Mouse (Mus musculus) midbrain, embryonic 14.5 days (tissue): Measurements from ENCODE around the gene Gm4884. TPM values are rescaled to one million over a fixed set of nuclear protein-coding genes. Genes with fewer than 3 reads are reported as not detected.
"Not testable (repeated sequence)": the region's sequence is repeated elsewhere in the genome, so short reads cannot be mapped to it uniquely, and the experiment has no call there.

Source experiments
- ATAC-seq: fragments of 200-750 bp; cut with Nextera tagmentation; 2 replicates; pipeline ENCODE4 v1.8.0; 2017; ENCODE audit warnings: moderate number of reproducible peaks, moderate library complexity; ENCODE audit not compliant: low FRiP score, low TSS enrichment
- DNase-seq: peaks from one replicate; pipeline ENCODE4 v3.0.0-alpha.2; 2015
- H3K27ac ChIP-seq: fragments of 300-500 bp; sonication (generic); replicated peaks from 2 replicates; pipeline ENCODE4 v1.5.1; 2014; ENCODE audit warnings: mild to moderate bottlenecking, low read depth, low read length, moderate library complexity
- H3K27me3 ChIP-seq: fragments of 300-500 bp; sonication (generic); 2 replicates; pipeline ENCODE4 v1.6.1; 2014; ENCODE audit warnings: low read length, control low read depth, mixed read lengths; ENCODE audit not compliant: control insufficient read depth, insufficient read depth
- H3K36me3 ChIP-seq: fragments of 300-500 bp; sonication (generic); 2 replicates; pipeline ENCODE4 v1.6.1; 2014; ENCODE audit warnings: low read length, control low read depth; ENCODE audit not compliant: control insufficient read depth, insufficient read depth
- H3K4me1 ChIP-seq: fragments of 300-500 bp; sonication (generic); 2 replicates; pipeline ENCODE4 v1.6.1; 2014; ENCODE audit warnings: mild to moderate bottlenecking, antibody characterized with exemption, low read length, control low read depth; ENCODE audit not compliant: control insufficient read depth, insufficient read depth
- H3K4me2 ChIP-seq: fragments of 300-500 bp; sonication (generic); 2 replicates; pipeline ENCODE4 v1.6.1; 2014; ENCODE audit warnings: mild to moderate bottlenecking, low read length, moderate library complexity
- H3K4me3 ChIP-seq: fragments of 300-500 bp; sonication (generic); replicated peaks from 2 replicates; pipeline ENCODE4 v1.5.1; 2014; ENCODE audit warnings: low read depth, low read length
- H3K9ac ChIP-seq: fragments of 300-500 bp; sonication (generic); replicated peaks from 2 replicates; pipeline ENCODE4 v1.6.1; 2014; ENCODE audit warnings: mild to moderate bottlenecking, low read length, moderate library complexity
- H3K9me3 ChIP-seq: fragments of 300-500 bp; sonication (generic); 2 replicates; pipeline ENCODE4 v1.6.1; 2016; ENCODE audit warnings: low read length, control low read depth, mixed read lengths; ENCODE audit not compliant: control insufficient read depth
- WGBS: fragments of 180-500 bp; shearing (Covaris S2); extraction: QIAGEN DNeasy Blood & Tissue Kit; methylation state at CpG from one replicate; pipeline ENCODE4 v1.1.7; 2014; 5-methylcytosine and 5-hydroxymethylcytosine counted together
- polyA plus RNA-seq: library from polyadenylated mRNA; unstranded; fragments of >200 nt; fragmentation: Nextera tagmentation; extraction: Ambion mirVana; gene quantifications from 2 replicates; pipeline ENCODE4 v1.2.1, GENCODE M21; 2014

Gene Gm4884
- not detected in 2 replicates for polyA plus RNA-seq

DNA sequence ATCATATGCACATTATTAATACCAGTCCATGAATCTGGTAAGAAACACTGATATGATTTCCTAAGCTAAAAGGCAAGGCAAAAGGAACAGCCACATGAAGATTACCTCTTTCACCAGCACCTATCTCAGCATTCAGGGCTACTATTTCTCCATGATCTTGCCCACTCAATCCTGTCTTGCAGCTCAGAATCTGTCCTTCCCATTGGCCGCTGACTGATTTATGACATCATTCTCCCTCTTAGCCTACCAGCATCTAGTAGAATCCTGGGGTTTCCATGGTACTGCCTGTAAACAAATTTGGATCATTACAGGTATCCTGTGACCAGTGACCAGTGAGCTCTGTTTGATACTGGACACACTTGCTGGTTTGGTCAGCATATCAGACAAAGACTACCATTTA, at the start of gene Gm4884:
TSS of gene Gm4884 (plus strand) at position 301 of the 400 bp plus-strand sequence.
- not testable (repeated sequence) for H3K27ac ChIP-seq, H3K9me3 ChIP-seq, H3K36me3 ChIP-seq, H3K4me2 ChIP-seq, H3K27me3 ChIP-seq, H3K4me3 ChIP-seq, ATAC-seq, H3K9ac ChIP-seq, H3K4me1 ChIP-seq, DNase-seq
- 82% methylated on average over 1 of the region's 1 CpGs for WGBS

DNA sequence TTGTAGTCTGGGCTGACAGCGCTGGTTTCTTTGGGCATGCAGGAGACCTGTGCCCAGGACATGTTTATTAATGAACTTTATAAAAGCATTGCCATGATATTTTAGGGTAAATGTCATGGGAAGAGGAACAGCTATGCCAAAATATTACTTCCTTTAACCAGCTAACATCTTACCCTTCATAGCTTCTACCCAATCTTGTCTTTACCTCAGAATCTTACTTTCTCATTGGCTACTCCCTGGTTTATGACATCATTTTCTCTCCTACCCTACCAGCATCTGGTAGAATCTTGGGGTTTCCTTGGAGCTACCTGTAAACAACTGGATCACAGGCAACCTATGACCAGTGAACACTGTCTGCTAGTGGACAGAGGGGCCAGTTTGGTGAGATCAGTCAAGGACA, 45.3 kb upstream of the Gm4884 start, which contains the start of gene 4930433I11Rik:
TSS of gene 4930433I11Rik (plus strand) at position 301 of the 400 bp plus-strand sequence.
- DNase-seq: no peak
- 83% methylated on average over 1 of the region's 1 CpGs for whole genome bisulfite sequencing

DNA sequence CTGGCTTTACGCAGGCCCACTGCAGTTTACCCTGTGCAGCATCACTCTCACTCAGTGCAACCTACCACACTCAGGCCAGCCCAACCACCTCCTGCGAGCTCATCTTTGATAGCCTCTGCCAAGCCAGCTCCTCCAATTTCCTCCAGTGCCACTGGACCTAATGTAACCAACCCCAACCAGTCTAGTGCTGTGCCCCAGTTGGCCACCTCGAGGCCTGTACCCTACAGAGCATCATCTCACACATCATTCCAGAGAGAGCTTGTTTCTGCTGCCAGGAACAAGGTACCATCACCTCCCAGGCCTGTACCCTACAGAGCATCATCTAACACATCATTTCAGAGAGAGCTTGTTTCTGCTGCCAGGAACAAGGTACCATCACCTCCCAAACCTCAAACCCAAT, 11.5 kb downstream of the Gm4884 start:
- H3K9me3 ChIP-seq, H3K4me3 ChIP-seq, ATAC-seq, H3K36me3 ChIP-seq, H3K4me2 ChIP-seq, DNase-seq, H3K4me1 ChIP-seq, H3K27ac ChIP-seq, H3K27me3 ChIP-seq, H3K9ac ChIP-seq: not testable (repeated sequence)
- WGBS: 65% methylated on average over 3 of the region's 3 CpGs

More for the DNA sequence above, 45.3 kb upstream of the Gm4884 start, which contains the start of gene 4930433I11Rik:
- Histone ChIP-seq H3K36me3 (no peaks in the 10 kb centered on the region), H3K27ac (no peak within 1 kb of the TSS), H3K4me2 (no peak within 1 kb of the TSS), H3K9me3 (no peaks in the 10 kb centered on the region), H3K4me3 (no peak within 1 kb of the TSS), H3K27me3 (no peaks in the 10 kb centered on the region), H3K9ac (no peak within 1 kb of the TSS), H3K4me1 (no peaks in the 10 kb centered on the region)
- no peak for ATAC-seq

Other genes starting within 250 kb of the Gm4884 start
- 21.1 and 25.6 TPM in 2 replicates for gene Vstm2b, start 134.4 kb upstream of the Gm4884 start, polyA plus RNA-seq
- not detected in 2 replicates for gene 4930433I11Rik, start 45.2 kb upstream of the Gm4884 start, polyA plus RNA-seq
- gene Gm5592, start 121.1 kb downstream of the Gm4884 start, polyA plus RNA-seq: not detected in 2 replicates